Mouse (Mus musculus): ENCODE data around the gene H2-Aa.

H2-Aa gene

GRCm38 (mm10) chr17:34263811-34264371 is 23.7 kb downstream of the H2-Aa start:
- DNase-seq (ENCODE audit: low read depth, low spot score) = peak; percentile 70

- DNase-seq (ENCODE audit: low read depth, low spot score) = peak; percentile 83
Measured at GRCm38 (mm10) chr17:34263068-34263467, 24.6 kb downstream of the H2-Aa start.

- peak; percentile 60 for DNase-seq (ENCODE audit: low read depth, low spot score)
Measured at GRCm38 (mm10) chr17:34261502-34261901, 26.1 kb downstream of the H2-Aa start.

GRCm38 (mm10) chr17:34260551-34260950 is 27.1 kb downstream of the H2-Aa start:
- no peak for DNase-seq (ENCODE audit: low read depth, low spot score)

GRCm38 (mm10) chr17:34257594-34258375 is 29.8 kb downstream of the H2-Aa start, which contains the start of gene H2-Ab1:
Gene H2-Ab1 (plus strand): TSS chr17:34257689.
- DNase-seq (ENCODE audit: low read depth, low spot score) = peak; percentile 28

GRCm38 (mm10) chr17:34256501-34256900 is 31.1 kb downstream of the H2-Aa start:
- no peak for DNase-seq (ENCODE audit: low read depth, low spot score)

- DNase-seq (ENCODE audit: low read depth, low spot score) = no peak
Measured at GRCm38 (mm10) chr17:34251666-34252065, 36.0 kb downstream of the H2-Aa start.

- DNase-seq (ENCODE audit: low read depth, low spot score) = peak; percentile 52
Measured at GRCm38 (mm10) chr17:34249878-34250277, 37.7 kb downstream of the H2-Aa start.

GRCm38 (mm10) chr17:34249361-34249760 is 38.3 kb downstream of the H2-Aa start:
- DNase-seq (ENCODE audit: low read depth, low spot score) = no peak

GRCm38 (mm10) chr17:34248764-34249163 is 38.9 kb downstream of the H2-Aa start:
- DNase-seq (ENCODE audit: low read depth, low spot score) = no peak

- no peak for DNase-seq (ENCODE audit: low read depth, low spot score)
Measured at GRCm38 (mm10) chr17:34247047-34247446, 40.6 kb downstream of the H2-Aa start.

- DNase-seq (ENCODE audit: low read depth, low spot score) = no peak
Measured at GRCm38 (mm10) chr17:34244656-34245055, 43.0 kb downstream of the H2-Aa start.

- DNase-seq (ENCODE audit: low read depth, low spot score) = no peak
Measured at GRCm38 (mm10) chr17:34240916-34241315, 46.7 kb downstream of the H2-Aa start.

- no peak for DNase-seq (ENCODE audit: low read depth, low spot score)
Measured at GRCm38 (mm10) chr17:34240366-34240765, 47.3 kb downstream of the H2-Aa start.

- DNase-seq (ENCODE audit: low read depth, low spot score) = no peak
Measured at GRCm38 (mm10) chr17:34239601-34240041, 48.0 kb downstream of the H2-Aa start.

GRCm38 (mm10) chr17:34238706-34239105 is 48.9 kb downstream of the H2-Aa start, which contains the start of gene H2-Ob:
Gene H2-Ob (plus strand): TSS chr17:34238903.
- peak; percentile 15 for DNase-seq (ENCODE audit: low read depth, low spot score)

GRCm38 (mm10) chr17:34237741-34238140 is 49.9 kb downstream of the H2-Aa start:
- no peak for DNase-seq (ENCODE audit: low read depth, low spot score)

- no peak for DNase-seq (ENCODE audit: low read depth, low spot score)
Measured at GRCm38 (mm10) chr17:34236691-34237090, 50.9 kb downstream of the H2-Aa start.

GRCm38 (mm10) chr17:34234926-34235325 is 52.7 kb downstream of the H2-Aa start:
- DNase-seq (ENCODE audit: low read depth, low spot score) = peak; percentile 62

All from ES-CJ7 (cell line).